Mouse (Mus musculus): Measurements from ENCODE around the gene Wdr72.

Gene Wdr72

DNA sequence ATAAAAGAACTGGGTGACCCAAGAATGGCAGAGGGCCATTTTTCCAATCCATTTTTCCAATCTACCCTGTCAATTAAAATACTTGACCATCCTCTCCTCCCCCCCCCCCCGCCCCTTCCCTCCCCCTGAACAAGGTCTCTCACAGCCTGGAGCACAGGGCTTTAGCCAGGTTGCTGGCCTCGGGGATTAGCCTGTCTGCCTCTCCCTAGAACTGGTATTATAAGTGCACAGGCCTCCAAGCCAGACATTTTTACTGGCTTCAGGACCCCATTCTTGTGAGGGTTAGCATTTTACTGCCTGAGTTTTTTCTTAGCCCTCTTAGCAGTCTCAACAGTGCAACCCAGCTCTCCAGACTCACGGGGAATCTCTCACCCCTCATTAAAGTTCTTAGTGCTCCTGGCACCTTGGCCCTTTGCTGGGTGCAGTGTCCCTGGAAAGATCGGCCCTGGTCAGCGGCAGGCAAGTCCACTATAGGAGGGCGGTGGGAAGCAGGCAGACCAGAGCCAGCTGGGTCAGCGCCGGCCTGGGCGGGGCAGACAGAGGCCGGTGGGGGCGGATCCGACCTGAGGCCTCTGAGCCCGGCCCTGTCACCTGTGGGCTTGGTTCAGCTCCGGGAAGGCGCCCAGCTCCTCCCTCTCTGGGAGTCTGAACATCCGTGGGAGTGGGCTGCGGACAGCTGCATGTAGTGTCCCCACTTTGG, at the start of gene Wdr72:
Gene Wdr72, plus strand, starts transcription at position 596 of the 700 bp plus-strand sequence.
- ATAC-seq (ENCODE audit: insufficient number of reproducible peaks, low FRiP score, low TSS enrichment) = no peak

DNA sequence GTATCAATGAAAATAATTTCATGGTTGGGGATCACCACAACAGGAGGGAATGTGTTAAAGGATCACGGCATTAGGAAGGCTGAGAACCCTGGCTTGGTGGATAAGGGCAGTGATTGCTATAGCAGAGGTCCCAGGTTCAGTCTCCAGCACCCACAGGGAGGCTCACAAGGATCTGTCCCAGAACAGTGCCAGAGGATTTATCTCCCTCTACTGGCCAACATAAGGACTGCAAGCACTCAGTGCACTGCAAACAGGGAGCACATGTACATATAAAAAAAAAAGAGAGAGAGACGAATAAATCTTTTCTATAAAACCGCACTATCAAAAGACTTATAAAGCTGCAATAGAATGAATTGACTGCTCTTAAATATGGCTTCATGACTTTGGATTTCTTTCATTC, 43.9 kb upstream of the Wdr72 start:
- ATAC-seq (ENCODE audit: insufficient number of reproducible peaks, low FRiP score, low TSS enrichment) = no peak

DNA sequence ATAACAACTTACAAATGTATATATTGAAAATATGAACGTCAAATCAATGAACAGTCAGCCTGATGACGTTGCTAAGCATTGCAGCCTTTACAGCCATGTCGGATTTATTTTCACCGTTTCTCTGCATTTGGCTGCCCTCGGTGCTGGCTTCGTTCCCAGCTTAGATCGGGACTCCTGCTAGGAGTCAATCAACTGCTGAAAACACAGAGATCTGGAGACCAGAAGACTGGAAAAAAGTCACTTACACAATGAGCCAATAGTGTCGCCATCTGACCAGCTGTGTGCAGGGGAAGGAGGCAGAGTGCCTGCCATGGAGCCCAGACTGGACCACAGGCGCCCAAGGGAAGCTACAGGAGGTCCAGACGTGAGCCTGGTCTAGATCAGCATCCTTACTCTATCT, 43.4 kb upstream of the Wdr72 start:
- ATAC-seq (ENCODE audit: insufficient number of reproducible peaks, low FRiP score, low TSS enrichment) = no peak

DNA sequence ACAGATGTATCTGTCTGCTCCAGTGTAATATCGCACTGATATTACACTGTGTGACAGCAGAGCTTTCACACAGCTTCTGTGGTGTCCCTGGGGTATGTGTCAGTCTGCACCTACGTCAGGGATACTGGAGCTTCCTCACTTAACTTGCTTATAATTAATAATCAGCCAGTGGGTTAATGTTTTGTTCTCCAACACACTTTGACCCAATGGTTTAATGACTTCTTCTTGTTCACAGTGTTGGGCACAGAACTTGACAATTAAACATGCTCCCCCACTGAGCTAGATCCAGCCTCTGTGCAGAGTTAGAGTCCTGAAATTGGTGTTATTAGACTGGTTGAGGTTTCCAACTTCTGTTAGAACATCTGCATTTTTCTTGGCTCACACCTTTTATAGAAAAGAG, 34.2 kb upstream of the Wdr72 start:
- ATAC-seq (ENCODE audit: insufficient number of reproducible peaks, low FRiP score, low TSS enrichment) = no peak

DNA sequence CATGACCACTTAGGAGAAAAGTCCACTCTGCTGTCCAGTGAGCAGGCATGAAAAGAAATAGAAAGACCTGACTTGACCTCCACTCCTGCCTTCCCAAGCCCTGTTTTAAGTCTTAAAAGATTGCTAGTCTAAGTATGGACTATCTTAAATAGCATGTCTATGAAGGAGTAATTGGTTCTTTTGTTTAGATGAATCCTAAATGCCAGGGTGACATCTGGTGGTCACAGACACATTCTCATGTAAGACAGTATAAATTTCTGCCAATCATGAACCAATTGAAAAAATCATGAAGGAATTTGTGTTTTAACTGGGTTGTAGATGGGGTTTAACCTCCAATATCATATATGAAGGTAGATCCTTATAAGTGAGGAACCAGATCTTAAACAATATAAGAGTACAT, 31.7 kb upstream of the Wdr72 start:
- no peak for ATAC-seq (ENCODE audit: insufficient number of reproducible peaks, low FRiP score, low TSS enrichment)

DNA sequence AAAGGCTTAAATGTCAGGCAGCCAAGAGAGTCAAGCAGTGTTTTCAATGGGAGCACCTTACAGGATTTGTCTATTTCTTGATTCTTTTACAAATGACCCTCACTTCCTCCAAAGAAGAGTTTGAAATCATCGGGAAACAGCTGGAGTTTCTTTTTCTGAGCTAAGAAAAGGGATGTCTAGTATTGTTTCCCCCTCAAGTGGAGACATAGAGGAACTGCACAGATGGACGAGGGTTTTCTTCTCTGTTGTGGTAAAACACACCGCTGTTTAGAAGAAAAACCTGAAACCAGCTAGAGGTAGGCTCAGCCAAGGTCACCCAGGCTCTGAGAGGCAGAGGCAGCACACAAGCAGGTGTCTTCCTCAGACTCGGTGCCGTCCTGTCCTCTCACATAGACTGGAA, 29.9 kb upstream of the Wdr72 start:
- no peak for ATAC-seq (ENCODE audit: insufficient number of reproducible peaks, low FRiP score, low TSS enrichment)

DNA sequence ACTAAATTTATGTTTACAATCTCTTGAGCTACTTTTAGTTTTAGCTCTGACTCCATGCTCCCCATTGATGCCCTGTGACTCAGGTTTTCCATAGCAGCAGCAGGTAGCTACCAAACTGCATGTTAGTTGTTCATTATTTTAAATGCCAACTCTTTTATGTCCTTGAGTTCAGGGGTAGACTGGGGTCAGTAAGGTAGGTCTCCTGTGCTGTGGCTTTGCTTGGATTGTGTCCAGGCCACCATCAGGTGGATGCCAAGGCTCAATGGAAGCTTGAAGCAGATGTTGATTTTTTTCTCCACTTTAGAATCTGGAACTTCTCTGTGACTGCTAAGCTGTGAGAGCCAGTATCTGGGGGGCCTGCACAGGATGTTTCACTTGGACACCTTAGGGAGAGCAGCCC, 8.6 kb upstream of the Wdr72 start:
- no peak for ATAC-seq (ENCODE audit: insufficient number of reproducible peaks, low FRiP score, low TSS enrichment)

DNA sequence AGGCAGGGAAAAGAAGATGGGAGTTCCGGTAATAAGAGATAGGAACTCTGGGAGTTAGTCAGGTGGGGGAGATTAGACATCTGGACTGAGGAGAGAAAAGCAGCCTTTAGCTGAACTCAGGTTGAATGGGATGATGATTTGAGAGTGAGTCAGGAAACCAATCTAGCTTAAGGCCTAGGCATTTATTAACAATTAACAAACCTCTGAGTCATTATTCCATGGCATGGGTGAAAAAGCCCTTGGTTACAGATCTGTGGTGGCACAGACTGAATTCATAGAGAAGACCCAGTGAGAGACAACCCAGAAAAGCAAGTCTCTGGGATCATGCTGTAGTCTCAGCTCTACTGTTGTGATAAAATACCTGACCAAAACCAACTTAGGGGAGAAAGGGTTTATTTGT, 7.5 kb upstream of the Wdr72 start:
- no peak for ATAC-seq (ENCODE audit: insufficient number of reproducible peaks, low FRiP score, low TSS enrichment)

DNA sequence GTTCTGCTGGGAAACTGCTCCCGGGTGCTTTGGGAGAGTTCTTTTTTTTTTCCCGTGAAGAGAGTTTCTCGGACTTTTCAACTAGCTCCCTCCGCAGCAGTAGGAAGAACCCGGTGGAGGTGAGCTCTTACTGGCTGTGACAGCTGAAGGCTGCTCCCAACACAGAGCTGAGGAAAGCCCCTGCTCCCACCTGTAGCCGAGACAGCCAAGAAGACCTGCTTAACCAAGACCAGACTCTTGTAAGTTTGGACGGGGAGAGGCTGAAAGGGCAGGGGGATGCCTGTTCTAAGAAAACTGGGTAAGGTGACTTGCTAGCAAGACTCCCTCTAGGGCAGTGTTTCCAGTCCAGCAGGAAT, 283 bp downstream of the Wdr72 start:
- no peak for ATAC-seq (ENCODE audit: insufficient number of reproducible peaks, low FRiP score, low TSS enrichment)

DNA sequence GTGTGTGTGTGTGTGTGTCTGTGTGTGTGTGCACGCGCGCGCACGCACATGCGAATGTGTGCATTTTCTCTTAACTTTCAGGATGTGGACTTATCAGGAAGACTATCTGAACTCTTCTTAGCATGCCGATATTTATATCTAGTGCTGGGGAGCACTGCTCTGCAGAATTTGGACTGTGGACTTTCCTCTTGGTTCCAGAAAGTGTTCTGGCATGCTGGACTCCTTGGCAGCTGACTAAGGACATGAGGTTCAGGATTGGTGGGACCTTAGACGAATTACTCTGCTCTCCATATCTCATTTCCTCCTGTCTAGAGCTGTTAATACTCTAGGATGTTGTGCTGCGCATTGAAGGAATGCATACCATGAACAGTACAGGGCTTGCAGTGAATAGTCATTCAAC, 2.4 kb downstream of the Wdr72 start:
- no peak for ATAC-seq (ENCODE audit: insufficient number of reproducible peaks, low FRiP score, low TSS enrichment)

DNA sequence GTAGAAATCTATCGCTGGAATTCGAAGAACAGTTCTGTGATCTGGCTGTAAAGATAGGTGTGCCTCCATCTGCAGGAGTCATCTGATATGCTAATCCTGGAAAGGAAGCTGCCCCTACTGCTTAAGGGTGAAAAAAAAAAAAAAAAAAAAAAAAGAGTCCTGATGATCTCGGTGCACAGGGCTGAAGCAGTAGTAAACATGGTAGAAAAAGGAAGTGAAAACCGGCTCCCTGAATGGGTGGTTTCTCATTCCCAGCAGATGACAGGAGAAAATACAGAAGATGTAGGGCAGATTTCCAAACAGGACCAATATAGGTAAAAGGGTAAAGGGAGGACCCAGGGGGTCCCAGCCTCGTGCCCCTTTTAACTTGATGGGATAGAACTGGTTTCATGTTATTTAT, 16.1 kb downstream of the Wdr72 start:
- no peak for ATAC-seq (ENCODE audit: insufficient number of reproducible peaks, low FRiP score, low TSS enrichment)

DNA sequence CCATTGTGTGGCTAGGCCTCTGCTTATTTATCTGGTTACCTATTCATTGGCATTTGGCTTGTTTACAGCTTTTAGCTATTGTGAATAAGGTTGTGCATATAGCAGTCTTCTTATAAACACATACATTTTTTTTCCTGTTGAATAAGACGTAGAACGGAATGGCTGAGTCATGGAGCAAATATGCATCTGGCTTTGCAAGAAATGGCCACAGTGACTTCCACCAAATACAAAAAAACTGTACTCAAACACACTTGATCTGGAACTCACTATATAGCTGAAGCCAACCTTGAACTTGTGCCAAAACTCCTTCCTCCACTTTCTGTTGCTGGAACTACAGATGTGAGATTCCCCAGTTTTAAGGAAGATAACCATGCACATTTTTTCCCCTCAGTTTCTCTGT, 23.9 kb downstream of the Wdr72 start:
- no peak for ATAC-seq (ENCODE audit: insufficient number of reproducible peaks, low FRiP score, low TSS enrichment)

DNA sequence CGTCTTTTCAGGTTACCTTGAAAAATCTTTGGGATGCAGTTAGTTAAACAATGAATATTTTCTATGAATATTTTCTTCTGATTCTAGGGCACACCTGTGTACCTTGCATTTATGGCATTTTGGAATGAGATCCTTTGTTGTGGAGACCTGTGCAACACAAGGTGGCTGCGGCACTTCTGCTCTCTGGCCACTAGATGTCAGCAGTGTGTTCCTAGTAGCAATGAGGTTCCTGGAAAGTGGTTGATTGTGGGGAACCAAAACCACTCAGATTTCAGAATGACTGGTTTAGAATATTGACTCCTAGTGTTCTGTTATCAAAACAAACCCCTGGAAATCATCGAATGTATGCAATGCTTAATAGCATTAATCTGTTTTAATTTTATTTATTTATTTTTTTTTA, 31.7 kb downstream of the Wdr72 start:
- ATAC-seq (ENCODE audit: insufficient number of reproducible peaks, low FRiP score, low TSS enrichment) = peak; percentile 15; the same call in 1 of the 2 replicates

DNA sequence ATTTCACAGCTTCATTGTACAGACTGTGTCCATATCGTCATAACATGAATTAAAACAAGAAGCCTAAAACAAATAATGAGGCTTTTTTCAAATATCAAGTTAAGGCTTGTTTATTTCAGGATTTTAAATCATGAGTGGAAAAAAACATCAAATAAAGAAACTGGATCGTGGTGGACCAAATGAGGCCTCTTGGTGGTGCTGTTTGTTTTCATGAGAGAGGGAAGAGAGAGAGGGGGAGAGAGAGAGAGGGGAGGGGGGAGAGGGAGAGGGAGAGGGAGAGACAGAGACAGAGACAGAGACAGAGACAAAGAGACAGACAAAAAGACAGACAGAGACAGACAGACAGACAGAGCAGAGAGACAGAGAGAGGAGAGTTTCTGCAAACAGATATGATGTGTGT, 32.5 kb downstream of the Wdr72 start:
- ATAC-seq (ENCODE audit: insufficient number of reproducible peaks, low FRiP score, low TSS enrichment) = no peak

DNA sequence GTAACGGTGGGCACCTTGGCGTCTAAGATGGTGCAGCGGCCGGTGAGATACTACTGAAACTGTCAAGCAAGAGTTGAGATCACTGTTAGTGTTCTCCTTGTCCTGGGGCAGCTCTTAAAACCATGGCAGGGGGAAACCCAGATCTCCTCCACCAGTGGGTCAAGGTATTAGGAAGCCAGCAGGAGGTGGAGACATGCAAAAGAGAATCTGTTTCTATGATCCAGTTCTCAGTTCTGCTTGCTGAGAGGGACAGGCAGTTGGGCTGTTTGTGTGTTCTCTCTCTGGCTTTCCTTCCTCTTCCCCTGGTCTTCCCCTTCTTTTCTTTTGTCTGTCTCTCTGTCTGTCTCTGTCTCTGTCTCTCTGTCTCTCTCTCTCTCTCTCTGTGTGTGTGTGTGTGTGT, 35.0 kb downstream of the Wdr72 start:
- no peak for ATAC-seq (ENCODE audit: insufficient number of reproducible peaks, low FRiP score, low TSS enrichment)

DNA sequence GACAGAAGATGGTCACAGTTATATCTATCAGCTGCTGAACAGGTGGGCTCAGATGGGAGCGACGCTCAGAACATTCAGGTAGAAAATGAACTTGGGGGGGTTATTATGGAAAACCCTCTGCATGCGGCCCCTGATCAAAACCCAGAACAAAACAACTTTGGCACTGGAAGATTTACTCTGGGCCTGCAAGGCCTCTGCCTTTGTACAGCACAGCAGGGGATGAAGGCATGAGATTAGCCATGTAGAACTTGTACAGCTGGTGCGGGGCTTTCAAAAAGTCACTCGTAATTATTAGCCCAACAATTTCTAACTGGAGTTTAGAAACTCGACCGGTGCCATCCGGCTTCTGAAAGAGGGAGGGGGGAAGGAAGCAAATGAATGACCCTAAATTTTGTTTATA, 38.1 kb downstream of the Wdr72 start:
- ATAC-seq (ENCODE audit: insufficient number of reproducible peaks, low FRiP score, low TSS enrichment) = no peak

DNA sequence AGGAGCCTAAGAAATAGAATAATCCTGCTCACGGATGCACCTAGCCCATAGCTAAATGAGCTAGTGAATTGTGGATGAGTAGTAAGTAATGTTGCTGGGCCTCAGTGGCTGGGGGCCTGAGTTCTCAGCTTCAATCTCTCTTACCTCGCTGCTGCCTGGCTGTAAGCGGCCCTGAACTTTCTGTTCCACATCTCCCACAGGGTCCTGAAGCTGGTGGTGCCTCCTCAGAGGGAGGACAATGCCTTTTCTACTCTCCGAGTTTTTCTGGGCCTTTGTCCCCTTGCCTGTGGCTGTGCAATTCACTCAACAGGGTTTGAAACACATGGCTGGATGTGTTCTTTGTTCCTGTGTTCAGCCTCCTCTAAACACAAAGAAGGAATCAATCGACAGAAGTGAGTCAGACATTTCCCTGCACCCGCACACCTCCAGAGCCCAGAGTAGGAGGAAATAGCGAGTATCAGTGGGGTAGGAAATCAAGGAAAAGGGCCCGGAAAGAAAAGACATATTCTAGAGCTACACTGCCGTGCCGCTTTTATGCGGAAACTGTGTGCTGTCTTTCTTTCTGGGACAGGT, 50.3 kb downstream of the Wdr72 start:
- ATAC-seq (ENCODE audit: insufficient number of reproducible peaks, low FRiP score, low TSS enrichment) = no peak

DNA sequence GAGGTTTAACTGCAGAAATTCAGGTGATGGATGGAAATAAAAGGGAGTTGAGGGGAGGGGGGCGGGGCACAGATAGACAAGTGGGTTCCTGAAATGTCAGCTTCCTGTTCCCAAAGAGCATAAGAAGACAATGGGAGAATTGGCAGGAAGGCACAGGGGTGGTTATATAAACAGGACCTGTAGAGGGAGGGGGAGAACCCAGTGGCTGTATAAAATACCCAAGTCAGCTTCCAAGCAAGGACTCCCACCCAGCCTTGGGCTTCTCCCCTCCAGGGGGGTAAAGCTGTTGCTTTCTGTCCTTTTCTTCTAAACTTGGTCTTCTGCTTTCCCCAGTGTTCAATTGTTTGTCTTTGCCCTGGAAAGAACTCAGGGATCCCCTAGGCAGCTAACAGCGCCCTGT, 55.5 kb downstream of the Wdr72 start:
- ATAC-seq (ENCODE audit: insufficient number of reproducible peaks, low FRiP score, low TSS enrichment) = no peak

DNA sequence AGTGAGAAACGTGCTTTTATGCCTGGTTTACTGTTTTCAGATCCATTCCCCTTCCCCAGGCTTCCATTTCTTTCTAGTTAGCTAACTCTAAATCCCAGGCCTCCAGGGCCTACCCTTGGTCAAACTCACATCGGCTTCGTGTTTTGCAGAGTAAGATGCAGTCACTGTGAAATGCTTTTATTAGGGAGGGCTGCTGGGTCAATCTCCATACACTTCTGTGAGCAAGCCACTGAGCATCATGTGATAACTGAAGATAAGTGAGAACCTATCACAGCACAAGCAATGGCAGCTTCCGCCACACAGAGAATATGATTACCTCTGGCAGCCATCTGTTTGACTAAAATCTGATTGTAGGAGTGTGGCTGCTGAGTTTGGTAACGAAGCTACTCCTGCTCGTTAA, 59.7 kb downstream of the Wdr72 start:
- no peak for ATAC-seq (ENCODE audit: insufficient number of reproducible peaks, low FRiP score, low TSS enrichment)

DNA sequence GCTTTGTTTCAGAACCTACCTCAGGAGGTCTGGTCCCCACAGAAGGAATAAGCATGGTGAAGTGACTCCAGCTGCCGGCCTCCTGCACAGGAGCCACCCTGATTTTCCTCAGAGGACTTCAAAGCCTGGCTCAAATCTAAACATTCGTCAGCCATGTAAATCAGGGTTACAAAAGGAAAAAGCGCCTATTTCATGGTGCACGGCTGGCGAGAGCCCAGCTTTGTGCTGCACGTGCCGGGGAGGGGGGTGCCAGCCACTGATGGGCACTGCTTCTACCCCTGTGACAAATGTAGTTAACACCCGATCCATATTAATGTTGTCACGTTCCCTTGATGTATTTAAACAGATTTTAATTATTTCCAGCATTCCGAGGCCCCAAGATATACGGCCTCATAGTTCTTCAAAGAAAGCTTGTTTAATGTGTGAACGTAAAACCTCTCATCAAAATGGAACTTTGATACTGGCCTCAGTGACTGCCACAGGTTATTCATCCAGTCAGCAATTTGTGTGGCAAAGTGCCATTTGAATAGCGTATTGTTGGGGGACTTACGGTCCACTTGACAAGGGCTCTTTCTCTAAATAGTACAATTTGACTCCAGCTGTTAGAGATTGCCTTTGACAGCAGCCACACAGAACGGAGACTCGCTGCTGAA, 76.7 kb downstream of the Wdr72 start:
- no peak for ATAC-seq (ENCODE audit: insufficient number of reproducible peaks, low FRiP score, low TSS enrichment)

DNA sequence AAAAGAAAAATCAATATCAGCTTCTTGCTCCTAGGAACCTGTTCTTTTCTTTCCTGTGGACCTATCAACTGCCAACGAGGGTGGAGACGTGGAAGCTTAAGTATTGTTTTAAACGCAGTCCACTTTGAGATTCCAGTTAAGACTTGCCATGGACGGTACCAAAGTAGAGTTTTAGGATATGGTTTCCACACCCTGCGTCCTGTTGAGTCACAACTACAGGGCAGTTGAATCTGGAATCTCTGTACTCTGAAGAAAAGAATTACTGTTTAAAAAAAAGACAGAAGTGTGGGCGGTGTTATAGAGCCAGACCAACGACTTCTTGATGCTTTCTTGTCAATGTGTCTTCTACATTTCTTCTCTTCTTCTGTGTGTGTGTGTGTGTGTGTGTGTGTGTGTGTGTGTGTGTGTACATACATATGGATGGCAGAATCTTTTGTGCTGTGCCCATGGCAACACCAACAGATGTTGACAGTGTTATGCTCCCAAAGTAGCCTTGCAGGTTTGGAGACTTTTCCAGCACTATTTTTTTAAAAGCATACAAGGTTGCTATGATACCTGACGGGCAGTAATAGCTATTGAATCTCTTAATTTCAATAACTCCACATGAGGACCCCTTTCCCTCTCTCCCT, 77.4 kb downstream of the Wdr72 start:
- ATAC-seq (ENCODE audit: insufficient number of reproducible peaks, low FRiP score, low TSS enrichment) = no peak

DNA sequence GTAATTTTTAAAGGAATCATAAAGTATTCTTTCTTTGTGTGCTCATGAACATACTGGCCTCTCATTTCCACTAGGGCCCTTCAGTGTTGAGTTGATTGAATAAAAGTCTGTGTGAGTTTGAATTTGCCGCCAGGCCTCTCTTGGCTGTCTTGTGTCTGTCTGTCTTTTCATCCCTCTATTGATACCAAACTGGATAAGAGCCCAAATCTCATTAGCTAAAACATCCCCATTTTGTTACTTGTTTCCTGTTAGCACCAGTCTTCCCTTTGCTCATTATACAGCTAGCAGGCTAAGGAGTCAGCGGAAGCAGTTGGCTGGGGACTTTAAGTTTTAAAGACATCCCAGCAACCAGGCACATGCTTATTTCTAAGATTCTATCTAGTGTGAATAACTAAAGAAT, 84.7 kb downstream of the Wdr72 start:
- ATAC-seq (ENCODE audit: insufficient number of reproducible peaks, low FRiP score, low TSS enrichment) = no peak
